Mouse (Mus musculus) layer of hippocampus, postnatal 14 days (tissue): ENCODE measurements around the gene 1110065P20Rik. TPM values are rescaled to one million over a fixed set of nuclear protein-coding genes. Genes with fewer than 3 reads are reported as not detected.

ENCODE experiments used
- DNase-seq, 2 experiments: peaks; one replicate each; pipeline ENCODE4 v3.0.0; 2021 to 2022; ENCODE audit warnings: low spot score in 2 of 2, mixed read lengths in 1 of 2
- total RNA-seq, 2 experiments: library from RNA; stranded (reverse); gene quantifications; 2 replicates each; pipeline ENCODE4 v1.2.3; 2021

Gene 1110065P20Rik
- total RNA-seq, 2 experiments from 2014 or later, result 101 to 106 TPM

DNA sequence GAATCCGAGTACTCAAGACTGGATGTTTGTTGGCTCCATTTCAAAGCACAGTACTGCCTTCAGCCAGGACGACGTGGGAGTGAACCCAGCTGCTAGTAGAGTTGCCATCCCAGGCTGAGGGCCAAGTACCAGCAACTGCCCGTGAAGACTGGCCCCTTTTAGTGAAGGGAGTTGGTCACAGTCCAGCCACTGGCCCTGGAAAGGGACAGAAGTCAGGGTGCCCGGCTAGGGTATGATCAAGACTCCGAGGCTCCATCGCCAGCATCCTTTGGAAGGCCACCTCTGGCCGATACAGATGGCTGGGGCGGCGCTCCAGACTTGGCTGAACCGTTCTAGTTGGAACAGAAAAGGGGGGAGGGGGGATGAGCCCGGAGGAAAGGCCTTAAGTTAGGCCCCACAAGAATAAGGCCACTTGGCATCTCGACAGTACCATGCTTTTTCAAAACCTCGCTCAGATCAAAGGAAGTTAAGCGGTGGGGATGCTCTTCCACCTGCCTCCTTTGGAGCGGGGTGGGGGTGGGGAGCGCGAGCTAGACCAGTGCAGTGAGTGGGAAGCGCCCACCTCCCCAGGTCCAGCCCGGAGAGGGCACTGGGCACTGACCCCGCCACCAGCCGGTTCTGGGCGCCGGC, 1.2 kb downstream of the 1110065P20Rik start:
- peak; percentile 74 to 87 for DNase-seq

DNA sequence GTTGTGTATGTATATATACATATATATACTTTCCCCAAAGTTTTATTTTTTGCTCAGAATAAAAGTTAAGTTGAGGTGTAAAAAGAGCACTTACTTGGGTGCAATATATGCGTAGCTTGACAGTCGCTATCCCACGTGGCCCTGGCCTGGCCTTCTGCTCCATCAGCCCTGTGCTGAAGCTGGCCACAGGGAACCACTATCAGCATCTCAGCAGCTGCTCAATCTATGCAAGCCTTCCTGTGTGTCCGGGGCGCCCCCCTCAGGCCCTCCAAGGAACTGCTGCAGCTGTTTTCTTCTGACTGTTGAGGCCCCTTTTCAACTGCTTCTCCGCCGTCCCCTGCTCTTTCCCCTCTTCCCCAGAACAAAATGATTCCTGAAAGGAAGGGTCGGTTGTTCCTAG, 3.4 kb downstream of the 1110065P20Rik start:
- DNase-seq, result peak; percentile 83 to 89

DNA sequence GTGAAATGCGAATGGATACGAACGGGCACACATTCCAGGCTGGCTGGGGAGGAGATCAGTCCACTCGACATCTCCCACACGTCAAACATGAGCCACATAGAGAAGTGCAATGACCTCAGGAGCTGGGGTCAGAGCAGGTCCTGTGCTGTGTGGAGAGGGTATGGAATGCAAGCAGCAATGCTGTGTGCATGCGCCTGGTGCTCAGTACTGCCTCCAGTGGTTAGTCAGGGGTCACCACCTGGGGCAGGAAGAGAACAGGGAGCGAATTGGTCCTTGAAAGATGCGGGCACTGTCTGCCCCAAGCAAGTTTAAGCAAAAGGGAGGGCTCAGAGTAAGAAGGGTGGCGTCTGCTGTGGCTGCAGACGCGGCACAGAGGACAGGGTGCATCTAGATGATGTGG, 7.5 kb downstream of the 1110065P20Rik start:
- no peak for DNase-seq

DNA sequence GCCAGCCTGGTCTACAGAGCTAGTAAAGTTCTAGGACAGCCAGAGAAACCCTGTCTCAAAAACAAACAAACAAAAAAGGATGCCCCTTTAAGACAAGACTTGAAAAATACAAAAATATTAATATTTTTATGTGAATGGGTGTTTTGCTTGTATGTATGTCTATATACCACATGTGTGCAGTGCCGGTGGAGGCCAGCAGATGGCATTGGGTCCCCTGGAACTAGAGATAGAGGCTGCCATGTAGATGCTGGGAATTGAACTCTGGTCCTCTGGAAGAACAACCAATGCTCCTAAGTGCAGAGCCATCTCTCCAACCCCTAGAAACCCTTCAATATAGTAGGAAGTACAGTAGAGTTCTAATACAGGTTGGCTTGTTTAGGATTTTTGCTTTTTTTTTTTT, 10.0 kb downstream of the 1110065P20Rik start:
- no peak for DNase-seq

DNA sequence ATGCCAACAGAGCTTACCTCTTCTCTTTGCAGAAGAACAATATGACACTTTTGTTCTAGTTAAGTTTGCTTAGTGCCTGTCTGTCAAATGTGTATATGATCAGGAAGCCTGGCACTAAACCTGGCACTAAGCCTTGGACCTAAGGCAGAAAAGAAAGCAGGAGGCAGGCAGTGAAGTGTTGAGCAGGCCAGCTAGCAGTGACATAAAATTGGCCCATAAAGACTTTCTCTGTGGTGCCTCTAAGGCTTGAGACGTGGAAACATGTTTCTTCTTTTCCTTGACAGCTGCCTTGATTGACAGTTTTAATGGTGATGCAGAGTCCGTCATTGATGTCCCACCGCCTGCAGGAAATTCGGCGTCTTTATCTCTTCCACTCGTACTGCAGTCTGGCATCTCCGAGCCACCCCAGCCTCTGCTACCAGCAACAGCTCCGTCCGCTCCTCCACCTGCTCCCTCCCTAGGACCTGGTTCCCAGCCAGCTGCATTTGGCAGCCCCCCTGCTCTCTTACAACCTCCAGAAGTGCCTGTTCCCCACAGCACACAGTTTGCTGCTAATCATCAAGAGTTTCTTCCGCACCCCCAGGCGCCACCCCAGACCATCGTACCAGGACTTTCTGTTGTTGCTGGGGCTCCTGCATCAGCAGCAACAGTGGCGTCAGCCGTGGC, 12.8 kb downstream of the 1110065P20Rik start:
- no peak for DNase-seq

DNA sequence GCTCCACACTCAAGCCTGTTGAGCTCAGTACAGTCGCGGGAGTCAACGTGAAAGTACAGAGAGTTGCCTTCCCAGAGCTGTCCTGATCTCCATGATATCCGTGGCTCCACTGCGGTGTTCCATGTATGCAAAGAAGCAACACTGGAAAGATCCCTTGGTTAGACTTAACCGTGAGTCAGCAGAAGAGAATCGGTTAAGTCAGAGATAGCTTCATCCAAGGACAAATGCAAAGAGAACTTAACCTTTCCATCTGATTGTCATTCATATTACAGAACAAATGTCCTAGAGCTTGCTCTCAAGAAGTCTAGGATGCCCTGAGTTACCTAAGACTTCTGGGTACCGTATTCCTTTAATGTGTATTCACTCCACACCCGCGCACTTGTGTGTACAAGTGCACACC, 18.2 kb downstream of the 1110065P20Rik start:
- DNase-seq, result no peak

DNA sequence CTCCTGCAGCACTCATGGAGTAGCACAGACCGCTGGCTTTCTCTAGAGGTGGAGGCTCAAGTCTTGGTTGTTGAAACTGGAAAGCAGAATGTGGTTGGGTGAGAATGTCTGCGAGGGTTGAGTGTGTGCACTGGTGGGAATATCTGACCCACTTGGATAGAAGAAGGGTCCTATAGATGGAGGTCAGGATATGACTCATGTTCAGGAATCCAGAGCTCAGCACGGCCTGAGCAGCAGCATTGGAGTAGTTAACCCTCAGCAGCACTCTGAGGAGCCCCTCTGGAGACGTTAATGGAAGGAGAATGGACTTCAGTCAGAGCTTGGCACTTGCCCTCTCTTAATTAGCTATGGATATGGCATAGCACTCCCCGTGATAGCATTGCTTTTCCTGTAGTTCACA, 21.3 kb downstream of the 1110065P20Rik start:
- DNase-seq, result no peak

DNA sequence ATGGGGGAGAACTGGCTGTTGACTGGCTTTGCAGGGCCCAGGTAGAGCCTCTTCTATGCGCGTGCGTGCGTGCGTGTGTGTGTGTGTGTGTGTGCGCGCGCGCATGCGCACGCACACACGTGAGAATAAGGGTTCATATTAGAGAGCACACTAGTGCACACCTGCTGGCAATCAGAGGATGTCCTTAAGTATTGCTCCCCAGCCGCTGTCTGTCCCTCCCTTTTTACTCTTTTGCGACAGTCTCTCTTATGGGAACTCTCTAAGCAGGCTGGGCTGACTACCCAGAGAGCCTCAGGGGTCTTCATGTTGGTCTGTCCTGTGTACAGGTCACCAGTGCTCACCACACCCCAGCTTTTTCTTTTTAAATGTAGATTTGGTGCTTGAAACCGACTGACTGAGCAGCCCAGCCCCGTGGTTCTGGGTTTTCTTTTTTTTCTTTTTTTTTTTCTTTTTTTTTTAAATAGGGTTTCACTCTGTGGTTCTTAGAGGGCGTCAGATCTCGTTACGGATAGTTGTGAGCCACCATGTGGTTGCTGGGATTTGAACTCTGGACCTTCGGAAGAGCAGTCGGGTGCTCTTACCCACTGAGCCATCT, 25.5 kb downstream of the 1110065P20Rik start:
- no peak for DNase-seq

DNA sequence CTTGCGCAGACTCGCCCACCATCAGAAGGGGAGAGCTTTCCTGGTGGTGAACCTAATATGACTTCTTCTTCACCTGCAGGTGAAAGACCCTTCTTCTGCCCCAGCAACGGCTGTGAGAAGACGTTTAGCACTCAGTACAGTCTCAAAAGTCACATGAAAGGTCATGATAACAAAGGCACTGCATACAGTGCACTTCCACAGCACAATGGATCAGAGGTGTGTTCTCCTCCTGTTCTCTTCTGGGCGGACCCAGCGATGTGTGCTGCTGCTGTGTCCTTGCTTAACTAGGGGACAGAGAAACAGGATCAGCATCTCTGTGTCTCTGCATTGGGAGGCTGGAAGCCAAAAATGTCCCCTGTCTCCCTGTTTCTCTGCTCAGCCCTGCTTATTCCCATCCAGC, 26.0 kb downstream of the 1110065P20Rik start:
- no peak for DNase-seq

DNA sequence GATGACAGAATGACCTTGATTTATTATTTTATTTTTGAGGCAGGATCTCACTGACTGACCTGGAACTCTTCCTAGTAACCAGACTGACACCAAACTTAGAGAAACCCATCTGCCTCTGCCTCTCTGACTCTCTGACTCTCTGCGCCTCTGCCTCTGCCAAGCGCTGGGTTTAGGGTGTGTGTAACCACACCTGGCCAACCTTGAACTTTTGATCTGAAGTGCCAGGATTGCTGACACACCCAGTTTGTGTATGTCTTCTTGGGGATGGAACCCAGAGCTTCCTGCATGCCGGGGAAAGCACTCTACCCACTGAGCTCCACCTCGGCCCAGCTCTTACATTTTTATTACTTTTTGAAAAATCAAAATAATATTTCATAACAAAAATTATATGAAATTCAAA, 32.2 kb downstream of the 1110065P20Rik start:
- no peak for DNase-seq

DNA sequence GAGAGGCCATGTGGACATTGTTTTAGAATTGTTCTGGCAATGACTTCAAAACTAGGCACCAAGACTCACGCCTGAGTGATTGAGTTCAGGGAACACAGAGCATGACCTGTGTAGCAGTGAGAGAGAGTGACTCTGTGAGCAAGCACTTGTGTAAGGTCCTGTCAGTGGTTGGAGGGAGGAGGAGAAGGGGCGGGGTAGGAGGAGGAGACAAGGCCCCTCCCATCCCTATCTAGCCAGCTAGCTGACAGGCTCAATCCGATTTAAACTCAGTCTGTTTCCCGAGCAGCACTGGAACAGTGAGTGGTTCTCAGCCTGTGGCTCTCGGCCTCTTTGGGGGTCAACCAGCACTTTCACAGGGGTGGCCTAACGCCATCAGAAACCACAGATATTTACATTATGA, 33.2 kb downstream of the 1110065P20Rik start:
- no peak for DNase-seq

DNA sequence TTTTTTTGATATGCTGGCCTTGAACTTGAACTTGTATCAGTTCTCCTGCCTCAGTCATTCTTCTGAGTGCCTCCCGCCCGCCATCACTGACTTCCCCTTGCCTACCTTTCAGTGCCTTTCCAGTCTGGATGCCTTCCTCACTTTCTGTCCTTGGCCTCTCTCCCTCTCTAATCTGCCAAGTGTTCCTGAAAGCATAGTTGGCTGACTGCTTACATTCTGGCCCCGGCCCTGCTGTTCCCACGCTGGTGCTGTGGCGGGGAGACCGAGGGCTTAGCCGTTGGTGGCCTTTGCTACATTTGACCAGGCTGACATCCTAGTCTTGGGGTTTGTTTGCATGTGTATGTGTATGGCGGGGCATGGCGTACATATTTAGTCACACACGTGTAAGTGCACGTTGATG, 35.1 kb downstream of the 1110065P20Rik start:
- DNase-seq, result peak in 1 of 2 experiments; percentile 28

DNA sequence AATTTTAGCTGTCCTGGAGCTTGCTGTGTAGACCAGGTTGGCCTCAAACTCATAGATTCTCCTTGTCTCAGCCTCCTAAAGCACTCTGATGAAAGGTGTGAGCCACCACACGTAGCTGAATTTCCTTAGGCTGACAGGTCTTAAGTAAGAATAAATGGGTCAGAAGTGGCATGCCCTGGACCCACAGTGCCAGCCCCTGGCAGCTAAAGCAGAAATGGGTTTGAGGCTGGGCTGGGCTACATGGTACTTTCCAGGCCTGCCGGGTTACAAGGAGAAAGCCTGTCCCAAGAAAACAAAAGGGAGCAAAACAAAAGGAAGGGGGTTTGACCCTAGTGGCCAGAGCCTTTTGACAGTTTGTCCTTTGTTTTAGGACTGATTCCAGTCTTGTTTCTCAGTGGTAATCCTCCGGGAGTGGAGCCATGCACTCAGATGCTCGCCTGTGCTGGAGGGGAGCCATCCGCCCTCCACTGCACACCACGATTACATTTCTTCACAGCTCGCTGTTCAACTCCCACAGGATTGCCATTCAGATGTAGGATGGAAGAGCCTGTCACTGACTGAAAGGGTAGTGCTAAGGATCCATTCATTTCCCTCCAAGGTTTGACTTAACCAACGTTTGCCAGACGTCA, 39.5 kb downstream of the 1110065P20Rik start:
- peak; percentile 19 to 61 for DNase-seq

DNA sequence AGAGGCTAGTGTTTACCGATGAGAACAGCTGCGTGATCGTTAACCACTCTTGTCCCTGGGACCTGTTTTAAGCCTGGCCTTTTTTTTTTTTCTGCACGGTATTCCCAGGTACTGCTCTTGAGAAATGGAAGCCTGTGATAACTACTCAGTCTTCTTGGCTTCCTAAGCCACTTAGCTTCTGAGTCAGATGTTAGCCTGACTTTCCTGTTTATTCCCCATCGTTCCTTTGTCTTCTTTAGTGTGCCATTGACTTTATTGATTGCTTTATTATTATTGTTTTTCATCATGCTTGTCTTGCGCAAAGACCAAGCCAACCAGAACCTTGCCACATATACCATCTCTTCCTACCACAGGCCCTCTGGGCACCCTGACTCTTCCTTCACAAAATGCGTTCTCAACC, 40.9 kb downstream of the 1110065P20Rik start:
- DNase-seq, result no peak

DNA sequence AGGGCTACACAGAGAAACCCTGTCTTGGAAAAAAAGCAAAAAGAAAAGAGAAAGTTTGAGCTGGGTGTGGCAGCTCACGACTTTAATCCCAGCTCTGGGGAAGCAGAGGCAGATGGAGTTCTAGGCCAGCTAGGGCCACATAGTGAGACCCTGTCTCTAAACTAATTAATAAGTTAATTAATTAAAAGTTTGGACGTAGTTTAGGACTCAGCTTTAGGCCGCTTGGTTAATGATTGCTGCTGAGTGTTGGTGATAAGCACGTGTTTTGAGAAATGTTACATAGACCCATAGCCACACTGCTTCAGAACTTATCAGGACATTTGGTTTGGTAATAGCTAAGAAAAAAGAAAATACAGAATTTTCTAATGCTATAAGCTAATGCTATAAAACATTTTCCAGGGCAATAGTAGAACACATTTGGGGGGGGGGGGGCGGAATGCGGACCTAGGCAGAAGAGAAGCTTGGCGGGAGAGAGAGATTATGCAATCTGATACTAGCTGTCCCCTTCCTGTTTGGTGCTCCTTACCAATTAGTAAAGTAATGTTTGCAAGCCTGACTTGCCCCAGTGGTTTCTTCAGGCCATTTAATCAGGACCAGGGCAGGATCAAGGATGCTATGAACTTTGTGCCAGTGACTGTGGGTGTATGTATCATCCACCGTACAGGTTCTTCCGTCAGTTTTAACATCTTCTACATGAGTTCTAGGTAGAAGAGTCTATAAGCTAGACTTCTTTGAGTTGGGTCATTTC, 41.7 kb downstream of the 1110065P20Rik start:
- no peak for DNase-seq

DNA sequence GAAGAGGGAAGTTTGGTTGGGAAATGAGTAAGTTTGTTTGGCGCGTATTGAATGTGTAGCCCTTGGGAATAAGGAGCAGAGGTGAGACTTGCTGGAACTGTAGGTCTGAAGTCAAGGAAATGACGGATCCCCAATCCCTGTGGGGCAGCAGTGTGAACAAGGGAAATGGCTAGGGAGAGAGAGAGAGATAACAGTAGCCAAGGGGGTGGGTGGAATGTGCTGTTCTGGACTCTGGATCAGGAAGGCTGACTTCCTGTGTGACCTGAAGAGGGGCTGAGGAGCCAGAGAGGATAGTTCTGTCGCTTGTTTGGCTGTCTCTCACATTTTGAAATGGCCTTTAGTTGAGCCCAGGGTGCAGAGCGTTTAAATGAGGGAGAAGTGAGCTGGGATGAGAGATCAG, 42.5 kb downstream of the 1110065P20Rik start:
- DNase-seq, result no peak

DNA sequence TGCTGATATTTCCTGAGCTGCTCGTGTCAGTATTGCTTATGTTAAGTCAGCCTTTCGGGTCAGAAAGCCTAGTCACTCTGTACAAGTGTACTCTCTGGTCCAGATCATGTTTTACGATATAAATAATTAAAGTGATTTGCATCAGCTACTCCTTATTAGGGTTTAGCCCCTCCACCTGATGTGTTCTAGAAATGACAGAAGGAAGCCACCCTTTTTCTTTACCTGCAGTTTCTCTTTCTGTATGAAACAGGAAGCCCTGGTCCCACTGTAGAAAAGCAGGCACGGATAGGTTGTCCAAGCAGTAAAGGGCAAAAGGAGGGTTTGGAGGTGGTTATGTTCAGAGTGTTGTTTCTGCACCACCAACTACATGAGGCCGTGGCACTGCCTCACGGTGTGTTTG, 47.6 kb downstream of the 1110065P20Rik start:
- DNase-seq, result no peak

DNA sequence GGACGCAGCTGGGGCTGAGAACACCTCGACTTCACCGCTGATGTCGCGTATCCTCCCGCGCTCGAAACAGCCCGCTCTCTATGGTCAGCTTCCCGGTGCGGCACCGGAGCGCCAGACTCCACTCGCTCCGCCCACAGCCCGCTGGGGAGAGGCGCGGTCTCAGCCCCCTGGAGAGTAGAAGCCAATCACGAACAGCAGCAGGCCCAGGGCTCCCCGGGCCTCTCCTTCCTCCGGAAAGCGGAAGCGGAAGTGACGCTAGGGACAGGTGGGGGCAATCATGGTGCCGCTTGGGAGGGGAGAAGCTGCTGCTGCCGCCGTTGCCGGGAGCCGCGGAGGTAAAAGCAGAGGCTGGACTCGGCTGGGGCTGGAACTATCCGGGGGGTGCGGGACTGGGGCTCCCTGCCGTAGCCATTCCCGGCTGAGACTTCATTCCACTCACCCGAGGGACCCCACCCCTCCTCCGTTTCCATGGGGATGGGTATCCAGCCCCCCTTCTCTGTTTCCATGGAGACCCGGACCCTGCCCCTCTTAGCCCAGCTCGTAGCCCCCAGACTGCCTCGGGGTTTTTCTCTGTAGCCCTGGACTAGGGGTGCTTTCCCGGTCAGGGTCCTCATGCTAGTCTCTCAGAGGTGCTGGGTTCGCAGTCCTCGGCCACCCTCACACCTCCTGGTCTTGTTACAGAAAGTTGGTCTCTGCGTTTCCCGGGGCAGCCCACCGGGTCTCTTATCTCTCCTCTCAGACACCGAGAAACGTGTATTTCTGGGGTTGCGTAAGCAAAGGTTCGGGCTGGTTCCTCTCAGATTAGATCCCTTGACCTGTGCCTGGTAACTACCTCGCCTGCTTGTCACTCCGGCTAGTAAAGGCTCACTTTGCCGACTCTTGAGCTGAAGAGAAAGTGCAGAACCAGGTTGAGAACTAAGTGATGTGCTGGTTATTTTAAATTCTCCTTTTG, 48.4 kb downstream of the 1110065P20Rik start:
- DNase-seq, result peak; percentile 95 to 97

DNA sequence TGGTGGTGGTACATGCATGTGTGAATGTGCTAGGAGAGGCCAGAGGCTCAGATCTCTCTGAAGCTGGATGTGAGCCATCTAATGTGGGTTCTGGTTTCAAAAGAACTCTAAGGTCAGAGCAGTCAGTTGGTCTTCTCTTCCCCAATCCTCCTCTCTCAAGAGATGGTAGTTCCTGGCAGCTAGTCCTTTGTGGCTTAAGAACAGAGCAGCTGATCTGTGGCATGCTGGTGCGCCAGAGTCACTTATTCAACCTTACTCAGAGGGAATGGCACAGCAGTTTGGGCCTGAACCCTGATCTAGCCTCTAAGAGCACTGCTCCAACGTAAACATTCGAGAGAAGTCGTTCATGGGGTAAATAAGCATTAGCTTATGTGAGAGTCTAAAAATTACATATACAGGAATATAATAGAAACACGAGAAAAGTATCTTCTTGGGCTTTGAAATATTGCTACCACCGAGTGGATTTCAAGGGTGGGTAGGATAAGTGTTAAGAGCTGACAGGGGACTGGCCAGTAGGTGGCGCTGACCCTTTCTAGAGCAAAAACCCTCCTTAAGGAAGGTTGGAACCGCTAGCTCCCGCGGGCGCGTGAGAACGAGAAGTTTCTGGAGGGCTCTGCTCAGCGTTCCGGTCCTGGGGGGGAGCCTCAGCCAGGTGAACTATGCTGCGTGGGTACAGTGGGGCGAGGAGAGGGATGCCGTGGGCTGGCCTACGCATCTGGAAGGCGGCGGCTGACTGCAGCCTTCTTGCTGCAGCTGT, 49.3 kb downstream of the 1110065P20Rik start, which contains the start of gene Mtf1:
Gene Mtf1, plus strand, starts transcription at position 553 of the 757 bp plus-strand sequence.
- peak; percentile 85 to 89 for DNase-seq
